In genomic region chr5:114045134-114045533, GRCm38 (mm10) we compare ENCODE assay signal across 11 mouse cellular contexts. TPM values are rescaled to one million over a fixed set of nuclear protein-coding genes. Genes with fewer than 3 reads are reported as not detected.
DNase-seq lines count a peak whose midpoint lies in the region; ATAC-seq and TF ChIP-seq lines count a peak whose summit lies in the region.
"Had no signal": no experiment of that assay in that cellular context is flagged by ENCODE, and none has a peak within 500 bp of the region (broad histone marks: within the 10 kb centered on the region; RNA-seq: fewer than 3 reads in every experiment).

No protein-coding gene starts in this region.

- H3K4me2 ChIP-seq in kidney, postnatal 0 days (ENCODE audit: low read length): no peak overlapping the region
- no peak overlapping the region for H3K4me2 ChIP-seq in CH12.LX (ENCODE audit: insufficient read depth, low read depth, poor library complexity, severe bottlenecking)
- H3K4me2 ChIP-seq: forebrain, embryonic 12.5 days; limb, embryonic 12.5 days; midbrain, embryonic 13.5 days had no signal

- H3K4me1 ChIP-seq in kidney, postnatal 0 days (replicated peaks; ENCODE audit: insufficient read depth, low read length): no peaks in the 10 kb centered on the region
- H3K4me1 ChIP-seq in CH12.LX (ENCODE audit: control insufficient read depth in 1 of 2, insufficient read depth in 2 of 2): peaks cover 16 to 39% of the 10 kb centered on the region in 2 experiments

- no peak for TF ChIP-seq POLR2A in CH12.LX (IDR thresholded peaks at IDR 0.05; ENCODE audit: low read depth, low read length)

- H3K9me3 ChIP-seq in kidney, postnatal 0 days (replicated peaks; ENCODE audit: low read length): no peaks in the 10 kb centered on the region
- no peaks in the 10 kb centered on the region for H3K9me3 ChIP-seq in CH12.LX (replicated peaks; ENCODE audit: low read length)
- H3K9me3 ChIP-seq: forebrain, embryonic 12.5 days; limb, embryonic 12.5 days; midbrain, embryonic 13.5 days had no signal

- TF ChIP-seq CTCF in kidney, postnatal 0 days (IDR thresholded peaks at IDR 0.05; ENCODE audit: low read depth): peak; percentile 78
- peak; percentile 78 to 95; a peak in 3 of 4 replicates for TF ChIP-seq CTCF in CH12.LX (conservative IDR thresholded peaks at IDR 0.05 in 1 of 2, IDR thresholded peaks at IDR 0.05 in 1 of 2; ENCODE audit: low read depth in 2 of 2, low read length in 2 of 2)

- peak; percentile 56 for DNase-seq in kidney, postnatal 0 days (ENCODE audit: low spot score)
- no peak for DNase-seq in kidney, adult 18-20 months
- DNase-seq in 416B (ENCODE audit: low read depth) (peak; percentile 71), CH12.LX (ENCODE audit: extremely low read depth) (peak; percentile 44)
- peak; percentile 47 for DNase-seq in embryo, embryonic 10.5 days (ENCODE audit: low spot score)
- no peak for DNase-seq in cerebellum, postnatal 4 days (ENCODE audit: low spot score in 2 of 2)
- DNase-seq in yolk sac, embryonic 10.5 days (ENCODE audit: low spot score): no peak
- DNase-seq: cerebellum, postnatal 14 days had no signal

- no peaks in the 10 kb centered on the region for H3K36me3 ChIP-seq in kidney, postnatal 0 days (ENCODE audit: insufficient read depth, low read length)
- no peaks in the 10 kb centered on the region for H3K36me3 ChIP-seq in CH12.LX (replicated peaks in 1 of 2; ENCODE audit: control insufficient read depth in 1 of 2, insufficient read depth in 1 of 2, low read length in 1 of 2)
- H3K36me3 ChIP-seq: limb, embryonic 12.5 days had no signal

- H3K27ac ChIP-seq in kidney, postnatal 0 days: no peak overlapping the region
- no peak overlapping the region for H3K27ac ChIP-seq in CH12.LX (ENCODE audit: insufficient read depth, low read depth)
- H3K27ac ChIP-seq: forebrain, embryonic 12.5 days; limb, embryonic 12.5 days; midbrain, embryonic 13.5 days had no signal

- TF ChIP-seq RAD21 in CH12.LX (IDR thresholded peaks at IDR 0.05; ENCODE audit: low read depth, low read length): peak; percentile 95

- WGBS in kidney, postnatal 0 days: 50% methylated on average over 1 of the region's 1 CpGs

- no peaks in the 10 kb centered on the region for H3K79me2 ChIP-seq in CH12.LX (replicated peaks; ENCODE audit: control insufficient read depth, extremely low read depth, insufficient read depth, poor library complexity, severe bottlenecking)

- no peak overlapping the region for H3K9ac ChIP-seq in kidney, postnatal 0 days (ENCODE audit: low read depth, low read length)
- no peak overlapping the region for H3K9ac ChIP-seq in CH12.LX (ENCODE audit: insufficient read depth, low read depth)
- H3K9ac ChIP-seq: forebrain, embryonic 12.5 days; limb, embryonic 12.5 days; midbrain, embryonic 13.5 days had no signal

- no peak for ATAC-seq in kidney, postnatal 0 days (replicated peaks; ENCODE audit: low FRiP score, low read depth)
- ATAC-seq: midbrain, embryonic 13.5 days had no signal

- in situ Hi-C loops in CH12.LX (cut with MboI; ENCODE audit: low pct_ligation_motif_present, low pct_unique_long_range_greater_than_20kb, low sequenced_read_pairs): loop anchor here (5.0 kb wide), 1 partner anchor 193 kb away; no protein-coding TSS in a partner anchor

- TF ChIP-seq EP300 in CH12.LX (IDR thresholded peaks at IDR 0.05; ENCODE audit: low read length): no peak

- no peaks in the 10 kb centered on the region for H3K27me3 ChIP-seq in kidney, postnatal 0 days (ENCODE audit: insufficient read depth, low read length)
- no peaks in the 10 kb centered on the region for H3K27me3 ChIP-seq in CH12.LX (replicated peaks)

- dilution Hi-C loops in CH12.LX (cut with MboI; ENCODE audit: extremely low pct_ligation_motif_present, extremely low pct_unique_long_range_greater_than_20kb, low sequenced_read_pairs): no loop called here

- H3K4me3 ChIP-seq in kidney, postnatal 0 days (replicated peaks; ENCODE audit: low read depth, low read length): no peak overlapping the region
- no peak overlapping the region for H3K4me3 ChIP-seq in CH12.LX (replicated peaks in 1 of 3; ENCODE audit: low read depth in 2 of 3, low read length in 2 of 3, poor library complexity in 1 of 3)
- H3K4me3 ChIP-seq: forebrain, embryonic 12.5 days; limb, embryonic 12.5 days; midbrain, embryonic 13.5 days had no signal

TF ChIP-seq in CH12.LX, 34 proteins besides CTCF, POLR2A, EP300 and RAD21:
- no peak for TF ChIP-seq TBP (conservative IDR thresholded peaks at IDR 0.05; ENCODE audit: low read depth, low read length)
- TF ChIP-seq PAX5 (IDR thresholded peaks at IDR 0.05; ENCODE audit: low read length): no peak
- no peak for TF ChIP-seq UBTF (IDR thresholded peaks at IDR 0.05; ENCODE audit: low read depth, low read length)
- TF ChIP-seq HCFC1 (IDR thresholded peaks at IDR 0.05; ENCODE audit: low read depth, low read length): no peak
- no peak for TF ChIP-seq ZMIZ1 (IDR thresholded peaks at IDR 0.05; ENCODE audit: low read depth, low read length)
- no peak for TF ChIP-seq ETS1 (conservative IDR thresholded peaks at IDR 0.05; ENCODE audit: low read depth, low read length)
- no peak for TF ChIP-seq GABPA (IDR thresholded peaks at IDR 0.05; ENCODE audit: insufficient replicate concordance, low read depth, low read length)
- TF ChIP-seq SMC3 (IDR thresholded peaks at IDR 0.05; ENCODE audit: low read depth, low read length): peak; percentile 97
- TF ChIP-seq USF1 (IDR thresholded peaks at IDR 0.05; ENCODE audit: low read depth, low read length): no peak
- TF ChIP-seq MEF2A (IDR thresholded peaks at IDR 0.05; ENCODE audit: borderline replicate concordance, low read depth, low read length): no peak
- TF ChIP-seq JUND (conservative IDR thresholded peaks at IDR 0.05; ENCODE audit: low read depth, low read length): 0 out of 2 replicates have a peak, but pooled peaks have one; percentile 33
- no peak for TF ChIP-seq ELF1 (IDR thresholded peaks at IDR 0.05; ENCODE audit: low read depth, low read length)
- TF ChIP-seq USF2 (conservative IDR thresholded peaks at IDR 0.05; ENCODE audit: low read depth, low read length): no peak
- TF ChIP-seq POLR2AphosphoS2 (IDR thresholded peaks at IDR 0.05; ENCODE audit: low read depth, low read length): no peak
- TF ChIP-seq KAT2A (IDR thresholded peaks at IDR 0.05; ENCODE audit: insufficient replicate concordance, low read length): no peak
- TF ChIP-seq SIN3A (IDR thresholded peaks at IDR 0.05; ENCODE audit: low read length): no peak
- no peak for TF ChIP-seq TCF12 (IDR thresholded peaks at IDR 0.05; ENCODE audit: low read depth, low read length)
- TF ChIP-seq NELFE (IDR thresholded peaks at IDR 0.05; ENCODE audit: low read depth, low read length): no peak
- no peak for TF ChIP-seq MAFK (IDR thresholded peaks at IDR 0.05; ENCODE audit: insufficient replicate concordance, low read length)
- no peak for TF ChIP-seq MAX (IDR thresholded peaks at IDR 0.05; ENCODE audit: low read length)
- TF ChIP-seq CHD2 (IDR thresholded peaks at IDR 0.05; ENCODE audit: low read length): no peak
- no peak for TF ChIP-seq CHD1 (IDR thresholded peaks at IDR 0.05; ENCODE audit: low read depth, low read length)
- no peak for TF ChIP-seq NRF1 (IDR thresholded peaks at IDR 0.05; ENCODE audit: low read depth, low read length)
- TF ChIP-seq BHLHE40 (IDR thresholded peaks at IDR 0.05; ENCODE audit: low read depth, low read length): no peak
- TF ChIP-seq MYC (IDR thresholded peaks at IDR 0.05; ENCODE audit: low read depth, low read length): no peak
- no peak for TF ChIP-seq RCOR1 (conservative IDR thresholded peaks at IDR 0.05; ENCODE audit: low read depth, low read length)
- TF ChIP-seq ZNF384 (IDR thresholded peaks at IDR 0.05; ENCODE audit: low read depth, low read length): no peak
- no peak for TF ChIP-seq MXI1 (IDR thresholded peaks at IDR 0.05; ENCODE audit: low read depth, low read length)
- peak; percentile 85 for TF ChIP-seq ZC3H11A (IDR thresholded peaks at IDR 0.05; ENCODE audit: low read depth, low read length)
- no peak for TF ChIP-seq E2F4 (IDR thresholded peaks at IDR 0.05; ENCODE audit: insufficient replicate concordance, low read depth, low read length)
- TF ChIP-seq IRF4 (IDR thresholded peaks at IDR 0.05; ENCODE audit: low read depth, low read length): peak; percentile 23; the same call in 1 of the 2 replicates
- no peak for TF ChIP-seq MAZ (IDR thresholded peaks at IDR 0.05; ENCODE audit: low read depth, low read length)
- no peak for TF ChIP-seq ZKSCAN1 (IDR thresholded peaks at IDR 0.05; ENCODE audit: borderline replicate concordance, low read depth, low read length)

RNA-seq across cellular contexts. Expression of gene Usp30, which starts 20.1 kb away (rescaled TPM):
- 10.3 and 12.0 TPM in 2 replicates for polyA plus RNA-seq in kidney, postnatal 0 days (2015; fragmentation: Nextera tagmentation; extraction: Ambion mirVana)
- 11.5 and 13.0 TPM in 2 replicates for total RNA-seq in CH12.LX (2012; rRNA removed)
- 13.0 and 15.5 TPM in 2 replicates for total RNA-seq in CH12.LX (2014; rRNA removed)
- polyA plus RNA-seq in CH12.LX (2012; ENCODE audit: insufficient read length, low read depth): 14.5 and 16.1 TPM in 2 replicates

RNA-seq across cellular contexts. Expression of gene Dao, which starts 41.6 kb away (rescaled TPM):
- 35.3 and 42.7 TPM in 2 replicates for polyA plus RNA-seq in kidney, postnatal 0 days (2015; fragmentation: Nextera tagmentation; extraction: Ambion mirVana)
- 0.97 and 1.4 TPM in 2 replicates for total RNA-seq in CH12.LX (2012; rRNA removed)
- total RNA-seq in CH12.LX (2014; rRNA removed): 1.9 TPM in 2 replicates
- polyA plus RNA-seq in CH12.LX (2012; ENCODE audit: insufficient read length, low read depth): 3.6 TPM in 2 replicates
- polyA plus RNA-seq: forebrain, embryonic 12.5 days; limb, embryonic 12.5 days; midbrain, embryonic 13.5 days had no signal

RNA-seq across cellular contexts. Expression of gene Svop, which starts 46.2 kb away (rescaled TPM):
- polyA plus RNA-seq in kidney, postnatal 0 days (2015; fragmentation: Nextera tagmentation; extraction: Ambion mirVana): 0.08 and 0.11 TPM in 2 replicates
- total RNA-seq in CH12.LX (2012; rRNA removed): 0.38 and 1.1 TPM in 2 replicates
- total RNA-seq in CH12.LX (2014; rRNA removed): 0.20 and 0.31 TPM in 2 replicates
- 0.40 and 0.51 TPM in 2 replicates for polyA plus RNA-seq in CH12.LX (2012; ENCODE audit: insufficient read length, low read depth)

RNA-seq across cellular contexts. Expression of gene Ssh1, which starts 51.4 kb away (rescaled TPM):
- polyA plus RNA-seq in kidney, postnatal 0 days (2015; fragmentation: Nextera tagmentation; extraction: Ambion mirVana): 9.9 and 10.0 TPM in 2 replicates
- total RNA-seq in CH12.LX (2012; rRNA removed): 5.6 and 8.2 TPM in 2 replicates
- 2.3 and 3.0 TPM in 2 replicates for total RNA-seq in CH12.LX (2014; rRNA removed)
- polyA plus RNA-seq in CH12.LX (2012; ENCODE audit: insufficient read length, low read depth): 8.1 and 8.9 TPM in 2 replicates

Comparison
In these comparisons a context has a peak if more than half of its experiments do, and no peak if none do; other contexts are left out.
1. DNase-seq: peak in kidney, postnatal 0 days (single experiment), 416B (single experiment), CH12.LX (single experiment) and embryo, embryonic 10.5 days (single experiment); none in kidney, adult 18-20 months (single experiment), cerebellum, postnatal 4 days (0 of 2) and yolk sac, embryonic 10.5 days (single experiment).